Mouse (Mus musculus) embryonic fibroblast, embryonic 13.5 days (primary cell): ENCODE measurements around the gene Pik3r2.

Experiments used
- CTCF ChIP-seq: IDR thresholded peaks from 2 replicates; pipeline ENCODE4 v1.5.1; 2011; ENCODE audit warnings: mild to moderate bottlenecking, control low read depth, low read length, moderate library complexity, borderline replicate concordance; ENCODE audit not compliant: insufficient read depth
- POLR2A ChIP-seq: IDR thresholded peaks from 2 replicates; pipeline ENCODE4 v1.6.1; 2011; ENCODE audit warnings: low read depth, mild to moderate bottlenecking, control low read depth, low read length, moderate library complexity

DNA sequence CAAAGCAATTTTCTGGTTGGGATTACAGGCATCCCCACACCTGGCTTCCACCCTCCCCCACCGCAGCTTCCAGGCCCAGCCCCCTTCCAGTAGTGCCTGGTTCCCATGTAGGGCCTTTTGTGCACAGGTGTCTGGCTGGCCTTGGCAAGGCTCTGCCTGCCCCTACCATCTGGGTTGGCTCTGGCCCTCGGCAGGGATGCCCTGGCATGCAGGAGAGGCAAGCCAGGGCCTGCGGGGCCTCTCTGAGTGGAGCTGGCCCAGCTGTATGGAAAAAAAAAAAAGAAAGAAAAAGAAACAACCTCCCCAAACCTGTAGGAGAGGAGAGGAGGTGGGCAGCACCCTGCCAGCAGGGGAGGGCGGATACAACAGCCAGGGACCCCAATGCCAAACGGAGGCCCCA lies 3.1 kb downstream of the Pik3r2 start:
- no peak for TF ChIP-seq CTCF
- TF ChIP-seq POLR2A: no peak
